Mouse (Mus musculus): ENCODE measurements around the gene Cdipt. TPM values are rescaled to one million over a fixed set of nuclear protein-coding genes. Genes with fewer than 3 reads are reported as not detected.

The Cdipt gene
- polyA plus RNA-seq, 1 experiment from 2014 or later = 82.9 TPM

- Histone ChIP-seq H3K4me1 (peaks cover 8% of the 10 kb centered on the region; the same call in 1 of the 2 replicates), H3K27ac (no peak overlapping the region), H3K27me3 (no peaks in the 10 kb centered on the region), H3K4me2 (no peak overlapping the region), H3K36me3 (ENCODE audit: poor library complexity, severe bottlenecking) (no peaks in the 10 kb centered on the region), H3K9me3 (replicated peaks) (no peaks in the 10 kb centered on the region), H3K9ac (no peak overlapping the region), H3K4me3 (no peak overlapping the region)
- no peak for ATAC-seq
- WGBS = 91% methylated on average over 4 of the region's 4 CpGs
Observed at GRCm38 (mm10) chr7:127004122-127004875, 28.6 kb downstream of the Cdipt start.

DNA sequence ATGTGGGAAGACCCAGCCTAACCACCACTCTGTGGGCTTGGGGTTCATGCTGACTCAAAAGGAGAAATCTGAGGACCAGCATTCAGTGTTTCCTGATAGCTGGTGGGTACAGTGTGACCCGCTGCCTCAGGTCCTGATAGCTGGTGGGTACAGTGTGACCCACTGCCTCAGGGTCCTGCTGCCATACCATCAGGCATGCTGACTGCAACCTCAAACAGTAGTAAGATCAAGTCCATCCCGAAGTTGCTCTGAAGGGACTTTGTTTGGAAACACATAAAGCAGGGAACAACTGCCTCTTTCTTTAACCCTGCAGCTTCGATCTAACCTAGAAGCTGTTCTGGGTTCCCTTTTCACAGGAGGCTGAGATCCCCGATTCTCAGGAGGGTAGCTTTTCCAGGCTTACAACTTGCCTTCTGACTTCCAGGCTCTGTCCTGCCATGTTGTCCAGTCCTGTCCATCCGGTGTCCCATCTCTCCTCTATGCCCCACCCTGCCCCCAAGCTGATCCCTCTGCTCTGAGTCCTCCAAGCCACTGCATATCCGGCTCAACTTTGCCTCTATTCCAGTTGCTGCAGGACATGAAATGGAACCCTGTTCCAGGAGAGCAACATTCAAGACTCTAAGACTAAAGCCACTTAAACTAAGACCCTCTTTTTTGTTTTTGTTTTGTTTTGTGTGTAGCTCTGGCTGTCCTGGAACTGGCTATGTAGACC lies 31.8 kb downstream of the Cdipt start:
- Histone ChIP-seq H3K27ac (peak overlapping the region; percentile 76), H3K36me3 (ENCODE audit: poor library complexity, severe bottlenecking) (peaks cover 3% of the 10 kb centered on the region; the same call in 1 of the 2 replicates), H3K9ac (no peak overlapping the region), H3K9me3 (replicated peaks) (no peaks in the 10 kb centered on the region), H3K4me2 (no peak overlapping the region), H3K27me3 (no peaks in the 10 kb centered on the region), H3K4me3 (no peak overlapping the region), H3K4me1 (peaks cover 8% of the 10 kb centered on the region; the same call in 1 of the 2 replicates)
- 89% methylated on average over 6 of the region's 6 CpGs for WGBS
- ATAC-seq = no peak

DNA sequence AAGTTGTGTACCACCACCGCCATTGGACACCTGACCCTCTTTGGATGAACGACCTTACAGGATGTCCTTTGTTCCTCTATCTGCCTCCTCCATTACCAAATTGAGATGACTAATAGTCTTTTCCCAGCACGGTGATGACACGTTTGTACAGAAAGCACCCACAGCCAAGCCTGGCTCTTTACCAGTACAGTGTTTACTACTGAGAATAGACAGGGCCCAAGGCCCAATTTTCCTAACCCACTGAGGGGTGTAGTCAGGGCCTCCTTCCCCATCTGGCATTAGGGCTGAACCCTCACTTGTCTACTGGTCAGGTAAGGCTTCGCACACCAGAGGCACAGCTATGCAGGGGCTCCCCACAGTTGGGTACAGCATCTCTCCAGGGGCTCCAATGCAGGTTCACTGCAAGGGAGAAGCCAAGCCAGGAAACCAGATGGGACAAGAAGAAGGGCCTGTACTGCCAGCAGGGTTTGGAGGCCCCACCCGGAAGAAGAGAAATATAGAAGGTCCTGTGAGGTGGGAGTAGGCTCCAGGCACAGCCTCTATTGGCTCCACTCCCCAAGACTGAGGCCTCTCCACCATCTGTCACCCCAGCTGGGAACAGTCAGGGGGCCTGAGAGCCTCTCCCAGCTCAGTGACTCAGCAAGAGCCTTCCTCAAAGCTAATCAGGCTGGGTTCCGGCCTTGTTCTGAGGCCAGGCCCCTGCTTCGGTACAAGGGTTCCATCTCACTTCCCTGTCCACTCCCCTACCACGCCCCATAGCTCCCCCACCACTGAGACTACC lies 32.7 kb downstream of the Cdipt start:
- Histone ChIP-seq H3K9ac (no peak overlapping the region; the same call in 1 of the 2 replicates), H3K36me3 (ENCODE audit: poor library complexity, severe bottlenecking) (peaks cover 13% of the 10 kb centered on the region), H3K4me3 (no peak overlapping the region), H3K9me3 (replicated peaks) (no peaks in the 10 kb centered on the region), H3K4me2 (no peak overlapping the region), H3K27me3 (no peaks in the 10 kb centered on the region), H3K4me1 (peaks cover 8% of the 10 kb centered on the region; the same call in 1 of the 2 replicates), H3K27ac (peak overlapping the region; percentile 76)
- 72% methylated on average over 9 of the region's 9 CpGs for WGBS
- peak; percentile 89 for ATAC-seq

DNA sequence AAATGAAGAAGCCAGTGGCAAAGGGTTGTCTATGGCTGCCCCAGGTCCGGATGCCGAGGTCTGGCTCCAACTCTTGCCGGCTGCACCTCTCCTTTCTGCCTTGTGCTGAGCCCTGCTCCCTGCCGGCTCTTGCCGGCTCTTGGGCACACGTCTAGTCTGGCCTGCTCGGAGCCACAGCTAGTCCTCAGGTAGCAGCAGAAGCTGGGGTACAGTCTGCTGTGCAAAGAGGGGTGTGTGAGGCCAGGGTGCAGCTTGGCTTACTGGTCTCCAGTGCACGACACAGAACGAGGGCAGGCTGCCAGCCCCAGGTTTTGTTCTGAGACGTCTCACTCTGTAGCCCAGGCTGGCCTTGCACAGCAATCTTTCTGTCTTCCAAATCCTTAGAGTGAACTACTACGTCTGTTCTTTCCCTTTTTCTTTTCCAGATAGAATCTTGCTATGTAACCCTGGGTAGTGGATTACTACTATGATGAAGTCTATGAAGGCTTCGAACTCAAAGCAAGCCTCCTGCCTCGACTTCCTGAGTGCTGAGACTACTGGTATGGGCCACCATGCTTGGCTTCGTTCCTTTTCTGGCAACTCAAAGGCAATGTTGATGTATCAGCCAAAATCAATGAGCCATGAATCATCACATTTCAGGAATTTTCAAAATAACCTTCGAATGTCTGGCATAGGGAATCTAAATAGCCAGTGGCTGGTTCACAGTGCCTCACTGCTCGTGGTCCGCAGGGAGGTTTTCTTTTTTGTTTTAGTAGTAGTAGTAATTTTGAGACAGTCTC lies 33.8 kb downstream of the Cdipt start:
- Histone ChIP-seq H3K27ac (peak overlapping the region; percentile 76), H3K9me3 (replicated peaks) (no peaks in the 10 kb centered on the region), H3K4me1 (peaks cover 15% of the 10 kb centered on the region), H3K4me3 (no peak overlapping the region), H3K9ac (0 out of 2 replicates have a peak overlapping the region, but pooled peaks have one; percentile 26), H3K4me2 (no peak overlapping the region), H3K27me3 (no peaks in the 10 kb centered on the region), H3K36me3 (ENCODE audit: poor library complexity, severe bottlenecking) (peaks cover 24% of the 10 kb centered on the region)
- 0 out of 2 replicates have a peak, but pooled peaks have one; percentile 5 for ATAC-seq
- 86% methylated on average over 17 of the region's 17 CpGs for WGBS

- no peak for ATAC-seq
- Histone ChIP-seq H3K4me2 (no peak overlapping the region), H3K27ac (no peak overlapping the region), H3K4me3 (no peak overlapping the region), H3K9me3 (replicated peaks) (no peaks in the 10 kb centered on the region), H3K27me3 (no peaks in the 10 kb centered on the region), H3K9ac (no peak overlapping the region), H3K4me1 (peaks cover 31% of the 10 kb centered on the region), H3K36me3 (ENCODE audit: poor library complexity, severe bottlenecking) (peaks cover 36% of the 10 kb centered on the region)
- 97% methylated on average over 2 of the region's 2 CpGs for WGBS
Observed at GRCm38 (mm10) chr7:127011051-127011450, 35.3 kb downstream of the Cdipt start.

DNA sequence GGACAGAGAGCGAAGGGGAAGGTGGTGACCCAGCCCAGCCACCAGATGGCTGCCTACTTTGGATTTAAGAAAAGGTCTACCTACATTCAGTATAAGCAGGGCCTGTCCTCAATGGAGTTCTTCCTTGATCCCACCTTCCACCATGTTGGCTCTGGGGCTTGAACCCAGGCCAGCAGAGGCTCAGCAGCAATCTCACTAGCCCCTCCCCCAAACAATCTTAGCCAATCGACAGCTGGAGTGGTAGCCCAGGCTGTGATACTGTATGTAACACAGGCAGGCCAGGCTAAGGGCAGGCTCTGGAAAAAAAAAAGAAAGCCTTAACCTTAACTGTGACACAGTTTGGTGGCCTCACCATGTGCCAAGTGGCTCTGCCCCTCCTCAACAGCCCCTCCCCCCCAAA lies 36.0 kb downstream of the Cdipt start:
- H3K4me3 ChIP-seq = no peak overlapping the region
- H3K4me2 ChIP-seq = no peak overlapping the region
- H3K9ac ChIP-seq = no peak overlapping the region
- H3K4me1 ChIP-seq = peaks cover 34% of the 10 kb centered on the region
- no peak for ATAC-seq
- peaks cover 36% of the 10 kb centered on the region for H3K36me3 ChIP-seq (ENCODE audit: poor library complexity, severe bottlenecking)
- H3K27ac ChIP-seq = no peak overlapping the region
- WGBS = 67% methylated on average over 2 of the region's 2 CpGs
- no peaks in the 10 kb centered on the region for H3K27me3 ChIP-seq
- H3K9me3 ChIP-seq (replicated peaks) = no peaks in the 10 kb centered on the region

- Histone ChIP-seq H3K9me3 (replicated peaks) (no peaks in the 10 kb centered on the region), H3K27me3 (no peaks in the 10 kb centered on the region), H3K36me3 (ENCODE audit: poor library complexity, severe bottlenecking) (peaks cover 36% of the 10 kb centered on the region), H3K4me3 (no peak overlapping the region), H3K9ac (no peak overlapping the region), H3K4me1 (peaks cover 35% of the 10 kb centered on the region), H3K4me2 (no peak overlapping the region), H3K27ac (no peak overlapping the region)
- 87% methylated on average over 6 of the region's 6 CpGs for WGBS
- no peak for ATAC-seq
Observed at GRCm38 (mm10) chr7:127012374-127012773, 36.7 kb downstream of the Cdipt start.

- 94% methylated on average over 10 of the region's 10 CpGs for WGBS
- no peak overlapping the region for H3K4me2 ChIP-seq
- no peaks in the 10 kb centered on the region for H3K27me3 ChIP-seq
- H3K4me1 ChIP-seq = peaks cover 39% of the 10 kb centered on the region
- H3K27ac ChIP-seq = no peak overlapping the region
- ATAC-seq = no peak
- no peaks in the 10 kb centered on the region for H3K9me3 ChIP-seq (replicated peaks)
- no peak overlapping the region for H3K9ac ChIP-seq
- H3K4me3 ChIP-seq = no peak overlapping the region
- H3K36me3 ChIP-seq (ENCODE audit: poor library complexity, severe bottlenecking) = peaks cover 36% of the 10 kb centered on the region
Observed at GRCm38 (mm10) chr7:127012845-127013244, 37.1 kb downstream of the Cdipt start.

- no peak overlapping the region for H3K4me3 ChIP-seq
Observed at GRCm38 (mm10) chr7:127013385-127013784, 37.7 kb downstream of the Cdipt start.

GRCm38 (mm10) chr7:127014320-127014719 lies 38.6 kb downstream of the Cdipt start, which contains the start of gene Mvp:
Gene Mvp, minus strand, starts transcription at chr7:127014621.
- H3K9me3 ChIP-seq (replicated peaks) = no peaks in the 10 kb centered on the region
- H3K27me3 ChIP-seq = no peaks in the 10 kb centered on the region
- peaks cover 46% of the 10 kb centered on the region for H3K4me1 ChIP-seq
- peaks cover 36% of the 10 kb centered on the region for H3K36me3 ChIP-seq (ENCODE audit: poor library complexity, severe bottlenecking)
- peak within 1 kb of the TSS; percentile 86; the same call in 1 of the 2 replicates for H3K9ac ChIP-seq
- H3K4me3 ChIP-seq = no peak within 1 kb of the TSS; the same call in 1 of the 2 replicates
- WGBS = 84% methylated on average over 11 of the region's 11 CpGs
- peak within 1 kb of the TSS; percentile 99 for H3K4me2 ChIP-seq
- no peak for ATAC-seq
- peak within 1 kb of the TSS; percentile 16; the same call in 1 of the 2 replicates for H3K27ac ChIP-seq

More at GRCm38 (mm10) chr7:127013385-127013784, 37.7 kb downstream of the Cdipt start:
- no peak for ATAC-seq
- Histone ChIP-seq H3K4me2 (no peak overlapping the region), H3K4me1 (peaks cover 45% of the 10 kb centered on the region), H3K36me3 (ENCODE audit: poor library complexity, severe bottlenecking) (peaks cover 36% of the 10 kb centered on the region), H3K27ac (no peak overlapping the region), H3K27me3 (no peaks in the 10 kb centered on the region), H3K9ac (no peak overlapping the region), H3K9me3 (replicated peaks) (no peaks in the 10 kb centered on the region)
- 94% methylated on average over 6 of the region's 6 CpGs for WGBS

- ATAC-seq = no peak
- Histone ChIP-seq H3K4me3 (no peak overlapping the region), H3K9me3 (replicated peaks) (no peaks in the 10 kb centered on the region), H3K9ac (peak overlapping the region; percentile 12; the same call in 1 of the 2 replicates), H3K27ac (no peak overlapping the region), H3K27me3 (no peaks in the 10 kb centered on the region), H3K4me2 (peak overlapping the region; percentile 99), H3K4me1 (peaks cover 52% of the 10 kb centered on the region), H3K36me3 (ENCODE audit: poor library complexity, severe bottlenecking) (peaks cover 36% of the 10 kb centered on the region)
- 96% methylated on average over 12 of the region's 12 CpGs for WGBS
Observed at GRCm38 (mm10) chr7:127014993-127015392, 39.3 kb downstream of the Cdipt start.

All from forebrain, embryonic 13.5 days (tissue).